Mouse (Mus musculus) large intestine, adult 2 months (tissue): ENCODE measurements around the gene Cog5. TPM values are rescaled to one million over a fixed set of nuclear protein-coding genes. Genes with fewer than 3 reads are reported as not detected.
"Not testable (repeated sequence)": the region's sequence is repeated elsewhere in the genome, so short reads cannot be mapped to it uniquely, and the experiment has no call there.

Source experiments
- DNase-seq: peaks from one replicate; pipeline ENCODE4 v3.0.0-alpha.2; 2012; ENCODE audit warnings: low read depth, low spot score
- WGBS: fragments of 180-500 bp; shearing (Covaris S2); methylation state at CpG from one replicate; pipeline ENCODE4 v1.1.7; 2018; 5-methylcytosine and 5-hydroxymethylcytosine counted together
- polyA plus RNA-seq: library from polyadenylated mRNA; depleted of rRNA; stranded (reverse); fragments of >200 nt; gene quantifications from 2 replicates; pipeline ENCODE4 v1.2.3, GENCODE M21; 2012; rRNA removed

Cog5 gene
- polyA plus RNA-seq: 10.6 and 21.2 TPM in 2 replicates

GRCm38 (mm10) chr12:31654197-31654964 is at the start of gene Cog5, which contains the start of gene Dus4l:
Gene Cog5 (plus strand): TSS chr12:31654869.
Gene Dus4l (minus strand): TSS chr12:31654826.
- peak; percentile 74 for DNase-seq
- WGBS: under 1% methylated on average over 47 of the region's 47 CpGs

- no peak for DNase-seq
- whole genome bisulfite sequencing: 92% methylated on average over 3 of the region's 3 CpGs
Observed at GRCm38 (mm10) chr12:31604894-31605293, 49.8 kb upstream of the Cog5 start.

GRCm38 (mm10) chr12:31608138-31608537 is 46.5 kb upstream of the Cog5 start:
- DNase-seq: no peak
- 55% methylated on average over 3 of the region's 3 CpGs for WGBS

- WGBS: 69% methylated on average over 4 of the region's 4 CpGs
- no peak for DNase-seq
Observed at GRCm38 (mm10) chr12:31613353-31613752, 41.3 kb upstream of the Cog5 start.

- WGBS: 76% methylated on average over 8 of the region's 8 CpGs
- DNase-seq: no peak
Observed at GRCm38 (mm10) chr12:31620106-31620505, 34.6 kb upstream of the Cog5 start.

- 93% methylated on average over 1 of the region's 1 CpGs for WGBS
- DNase-seq: no peak
Observed at GRCm38 (mm10) chr12:31625016-31625415, 29.7 kb upstream of the Cog5 start.

- 91% methylated on average over 9 of the region's 9 CpGs for WGBS
Observed at GRCm38 (mm10) chr12:31628396-31628795, 26.3 kb upstream of the Cog5 start.

GRCm38 (mm10) chr12:31633970-31634342 is 20.7 kb upstream of the Cog5 start:
- peak; percentile 19 for DNase-seq
- WGBS: 5% methylated on average over 13 of the region's 13 CpGs

More at GRCm38 (mm10) chr12:31628396-31628795, 26.3 kb upstream of the Cog5 start:
- not testable (repeated sequence) for DNase-seq

GRCm38 (mm10) chr12:31634343-31635239 is 20.1 kb upstream of the Cog5 start, which contains the start of gene Bcap29:
Gene Bcap29 (minus strand): TSS chr12:31634658.
- DNase-seq: peak; percentile 31
- WGBS: 2% methylated on average over 71 of the region's 73 CpGs

- no peak for DNase-seq
- WGBS: 92% methylated on average over 3 of the region's 3 CpGs
Observed at GRCm38 (mm10) chr12:31635240-31635607, 19.4 kb upstream of the Cog5 start.

- 69% methylated on average over 5 of the region's 5 CpGs for WGBS
- DNase-seq: no peak
Observed at GRCm38 (mm10) chr12:31653611-31654010, 1.1 kb upstream of the Cog5 start.

- DNase-seq: peak; percentile 36
- under 1% methylated on average over 29 of the region's 29 CpGs for WGBS
Observed at GRCm38 (mm10) chr12:31654965-31655477, 352 bp downstream of the Cog5 start.

- 96% methylated on average over 2 of the region's 2 CpGs for WGBS
- DNase-seq: no peak
Observed at GRCm38 (mm10) chr12:31656841-31657240, 2.2 kb downstream of the Cog5 start.

- no peak for DNase-seq
- WGBS: 77% methylated on average over 6 of the region's 6 CpGs
Observed at GRCm38 (mm10) chr12:31665999-31666398, 11.3 kb downstream of the Cog5 start.

- 80% methylated on average over 3 of the region's 3 CpGs for WGBS
- no peak for DNase-seq
Observed at GRCm38 (mm10) chr12:31667187-31667586, 12.5 kb downstream of the Cog5 start.

GRCm38 (mm10) chr12:31686679-31687078 is 32.0 kb downstream of the Cog5 start:
- WGBS: 83% methylated on average over 3 of the region's 3 CpGs
- no peak for DNase-seq

GRCm38 (mm10) chr12:31693278-31693677 is 38.6 kb downstream of the Cog5 start:
- no peak for DNase-seq
- WGBS: 94% methylated on average over 1 of the region's 1 CpGs

GRCm38 (mm10) chr12:31700623-31701347 is 46.1 kb downstream of the Cog5 start:
- 29% methylated on average over 5 of the region's 5 CpGs for WGBS
- no peak for DNase-seq

GRCm38 (mm10) chr12:31701411-31701810 is 46.7 kb downstream of the Cog5 start:
- DNase-seq: peak; percentile 24
- 13% methylated on average over 5 of the region's 5 CpGs for WGBS

GRCm38 (mm10) chr12:31703904-31704303 is 49.2 kb downstream of the Cog5 start:
- DNase-seq: no peak
- WGBS: 84% methylated on average over 6 of the region's 6 CpGs
